Mouse (Mus musculus) lung, embryonic 16.5 days (tissue): ENCODE results near the gene Ms4a4a. TPM values are rescaled to one million over a fixed set of nuclear protein-coding genes. Genes with fewer than 3 reads are reported as not detected.

Source experiments
- ATAC-seq: fragments of 200-750 bp; cut with Nextera tagmentation; 2 replicates; pipeline ENCODE4 v1.8.0; 2017; ENCODE audit warnings: low read depth, mild to moderate bottlenecking, moderate library complexity
- H3K27ac ChIP-seq: fragments of 300-500 bp; sonication (generic); 2 replicates; pipeline ENCODE4 v1.5.1; 2014; ENCODE audit warnings: mild to moderate bottlenecking, control low read depth, low read length
- H3K27me3 ChIP-seq: fragments of 300-500 bp; sonication (generic); 2 replicates; pipeline ENCODE4 v1.6.1; 2014; ENCODE audit warnings: low read depth, low read length, mixed read lengths; ENCODE audit not compliant: control insufficient read depth, insufficient read depth
- H3K36me3 ChIP-seq: fragments of 300-500 bp; sonication (generic); 2 replicates; pipeline ENCODE4 v1.6.1; 2014; ENCODE audit warnings: low read length; ENCODE audit not compliant: control insufficient read depth, insufficient read depth
- H3K4me1 ChIP-seq: fragments of 300-500 bp; sonication (generic); replicated peaks from 2 replicates; pipeline ENCODE4 v1.6.1; 2014; ENCODE audit warnings: low read length, mixed read lengths; ENCODE audit not compliant: control insufficient read depth, insufficient read depth
- H3K4me2 ChIP-seq: fragments of 300-500 bp; sonication (generic); 2 replicates; pipeline ENCODE4 v1.6.1; 2014; ENCODE audit warnings: low read depth, low read length, control low read depth
- H3K4me3 ChIP-seq: fragments of 300-500 bp; sonication (generic); 2 replicates; pipeline ENCODE4 v1.5.1; 2014; ENCODE audit warnings: mild to moderate bottlenecking, low read length, control low read depth
- H3K9ac ChIP-seq: fragments of 300-500 bp; sonication (generic); 2 replicates; pipeline ENCODE4 v1.6.1; 2014; ENCODE audit warnings: low read length, control low read depth
- H3K9me3 ChIP-seq: fragments of 300-500 bp; sonication (generic); 2 replicates; pipeline ENCODE4 v1.6.1; 2016; ENCODE audit warnings: low read length; ENCODE audit not compliant: control insufficient read depth
- WGBS: fragments of 180-500 bp; shearing (Covaris S2); extraction: QIAGEN DNeasy Blood & Tissue Kit; methylation state at CpG from one replicate; pipeline ENCODE4 v1.1.7; 2014; 5-methylcytosine and 5-hydroxymethylcytosine counted together
- polyA plus RNA-seq: library from polyadenylated mRNA; unstranded; fragments of >200 nt; fragmentation: Nextera tagmentation; extraction: Ambion mirVana; gene quantifications from 2 replicates; pipeline ENCODE4 v1.2.1, GENCODE M21; 2015

Gene Ms4a4a
- polyA plus RNA-seq, 1 experiment from 2014 or later = 6.1 TPM

GRCm38 (mm10) chr19:11371181-11371580 is 4.1 kb upstream of the Ms4a4a start:
- no peak for ATAC-seq
- H3K27me3 ChIP-seq = no peaks in the 10 kb centered on the region

GRCm38 (mm10) chr19:11376399-11376798 is 1.1 kb downstream of the Ms4a4a start:
- Histone ChIP-seq H3K4me1 (no peaks in the 10 kb centered on the region), H3K4me2 (no peak overlapping the region), H3K9me3 (no peaks in the 10 kb centered on the region), H3K9ac (no peak overlapping the region), H3K4me3 (no peak overlapping the region), H3K27me3 (no peaks in the 10 kb centered on the region), H3K27ac (no peak overlapping the region), H3K36me3 (no peaks in the 10 kb centered on the region)
- ATAC-seq = no peak
- WGBS = 65% methylated on average over 2 of the region's 2 CpGs

More at GRCm38 (mm10) chr19:11371181-11371580, 4.1 kb upstream of the Ms4a4a start:
- no peak overlapping the region for H3K4me3 ChIP-seq
- H3K36me3 ChIP-seq = no peaks in the 10 kb centered on the region
- H3K4me2 ChIP-seq = no peak overlapping the region
- H3K9ac ChIP-seq = no peak overlapping the region
- H3K4me1 ChIP-seq = no peaks in the 10 kb centered on the region
- no peaks in the 10 kb centered on the region for H3K9me3 ChIP-seq
- H3K27ac ChIP-seq = no peak overlapping the region

- Histone ChIP-seq H3K36me3 (no peaks in the 10 kb centered on the region), H3K9ac (no peak overlapping the region), H3K27me3 (no peaks in the 10 kb centered on the region), H3K27ac (no peak overlapping the region), H3K9me3 (no peaks in the 10 kb centered on the region), H3K4me1 (no peaks in the 10 kb centered on the region), H3K4me3 (no peak overlapping the region), H3K4me2 (no peak overlapping the region)
- 70% methylated on average over 2 of the region's 2 CpGs for WGBS
- no peak for ATAC-seq
Observed at GRCm38 (mm10) chr19:11387109-11387508, 11.8 kb downstream of the Ms4a4a start.

- Histone ChIP-seq H3K4me3 (no peak overlapping the region), H3K9ac (no peak overlapping the region), H3K4me2 (no peak overlapping the region), H3K27me3 (no peaks in the 10 kb centered on the region), H3K9me3 (no peaks in the 10 kb centered on the region), H3K4me1 (no peaks in the 10 kb centered on the region), H3K27ac (no peak overlapping the region), H3K36me3 (no peaks in the 10 kb centered on the region)
- no peak for ATAC-seq
- 75% methylated on average over 4 of the region's 4 CpGs for WGBS
Observed at GRCm38 (mm10) chr19:11387685-11388084, 12.4 kb downstream of the Ms4a4a start.

GRCm38 (mm10) chr19:11388949-11389348 is 13.6 kb downstream of the Ms4a4a start:
- H3K36me3 ChIP-seq = no peaks in the 10 kb centered on the region

GRCm38 (mm10) chr19:11395769-11396168 is 20.4 kb downstream of the Ms4a4a start:
- Histone ChIP-seq H3K4me3 (no peak overlapping the region), H3K27ac (no peak overlapping the region), H3K9ac (no peak overlapping the region), H3K4me1 (no peaks in the 10 kb centered on the region), H3K27me3 (no peaks in the 10 kb centered on the region), H3K36me3 (no peaks in the 10 kb centered on the region), H3K9me3 (no peaks in the 10 kb centered on the region), H3K4me2 (no peak overlapping the region)
- ATAC-seq = no peak

More at GRCm38 (mm10) chr19:11388949-11389348, 13.6 kb downstream of the Ms4a4a start:
- Histone ChIP-seq H3K9me3 (no peaks in the 10 kb centered on the region), H3K27ac (no peak overlapping the region), H3K27me3 (no peaks in the 10 kb centered on the region), H3K9ac (no peak overlapping the region), H3K4me3 (no peak overlapping the region), H3K4me2 (no peak overlapping the region), H3K4me1 (no peaks in the 10 kb centered on the region)
- ATAC-seq = no peak
- 80% methylated on average over 2 of the region's 2 CpGs for WGBS

GRCm38 (mm10) chr19:11404527-11404926 is 29.2 kb downstream of the Ms4a4a start, which contains the start of gene Ms4a4c:
Ms4a4c (plus strand) TSS chr19:11404770.
- no peak for ATAC-seq
- H3K36me3 ChIP-seq = no peaks in the 10 kb centered on the region
- H3K9me3 ChIP-seq = no peaks in the 10 kb centered on the region
- no peak within 1 kb of the TSS for H3K27ac ChIP-seq
- no peak within 1 kb of the TSS for H3K9ac ChIP-seq
- H3K4me3 ChIP-seq = no peak within 1 kb of the TSS
- WGBS = 77% methylated on average over 3 of the region's 3 CpGs
- H3K4me2 ChIP-seq = no peak within 1 kb of the TSS
- no peaks in the 10 kb centered on the region for H3K4me1 ChIP-seq
- H3K27me3 ChIP-seq = no peaks in the 10 kb centered on the region

GRCm38 (mm10) chr19:11407428-11407827 is 32.1 kb downstream of the Ms4a4a start:
- Histone ChIP-seq H3K4me1 (no peaks in the 10 kb centered on the region), H3K27ac (no peak overlapping the region), H3K4me3 (no peak overlapping the region), H3K4me2 (no peak overlapping the region), H3K9ac (no peak overlapping the region), H3K9me3 (no peaks in the 10 kb centered on the region), H3K36me3 (no peaks in the 10 kb centered on the region), H3K27me3 (no peaks in the 10 kb centered on the region)
- ATAC-seq = no peak

GRCm38 (mm10) chr19:11408591-11408990 is 33.3 kb downstream of the Ms4a4a start:
- H3K9me3 ChIP-seq = no peaks in the 10 kb centered on the region
- H3K27ac ChIP-seq = no peak overlapping the region
- H3K4me2 ChIP-seq = no peak overlapping the region
- H3K27me3 ChIP-seq = no peaks in the 10 kb centered on the region
- ATAC-seq = no peak
- no peaks in the 10 kb centered on the region for H3K4me1 ChIP-seq
- WGBS = 97% methylated on average over 1 of the region's 1 CpGs
- H3K9ac ChIP-seq = no peak overlapping the region
- H3K36me3 ChIP-seq = no peaks in the 10 kb centered on the region
- no peak overlapping the region for H3K4me3 ChIP-seq

- H3K36me3 ChIP-seq = no peaks in the 10 kb centered on the region
- H3K27ac ChIP-seq = no peak overlapping the region
- H3K9ac ChIP-seq = no peak overlapping the region
- WGBS = 81% methylated on average over 1 of the region's 1 CpGs
- no peaks in the 10 kb centered on the region for H3K4me1 ChIP-seq
- ATAC-seq = no peak
- H3K9me3 ChIP-seq = no peaks in the 10 kb centered on the region
- no peak overlapping the region for H3K4me2 ChIP-seq
- H3K4me3 ChIP-seq = no peak overlapping the region
- H3K27me3 ChIP-seq = no peaks in the 10 kb centered on the region
Observed at GRCm38 (mm10) chr19:11411640-11412039, 36.3 kb downstream of the Ms4a4a start.
